Mouse (Mus musculus): ENCODE results near the gene Grip2. TPM values are rescaled to one million over a fixed set of nuclear protein-coding genes. Genes with fewer than 3 reads are reported as not detected.

Grip2 gene
- 0.10 TPM for polyA plus RNA-seq (2017; shearing (Covaris generic))

GRCm38 (mm10) chr6:91827016-91827570, at the start of gene Grip2:
Gene Grip2 (minus strand): TSS chr6:91827250.

Other genes starting within 250 kb of the Grip2 start
- 24.6 TPM for gene Slc6a6, start 143.2 kb downstream of the Grip2 start, polyA plus RNA-seq (2017; shearing (Covaris generic))
- gene Ccdc174, start 50.8 kb upstream of the Grip2 start, polyA plus RNA-seq (2017; shearing (Covaris generic)): 41.2 TPM
- gene 4930590J08Rik, start 75.6 kb upstream of the Grip2 start, polyA plus RNA-seq (2017; shearing (Covaris generic)): 0.62 TPM
- gene Fgd5, start 151.6 kb upstream of the Grip2 start, polyA plus RNA-seq (2017; shearing (Covaris generic)): not detected

Measured in CD4-positive, CD25-positive, alpha-beta regulatory T cell, adult 9 weeks (primary cell).